Comparison of ENCODE assay signal across 8 mouse cellular contexts in genomic region chr9:44361190-44361917, GRCm38 (mm10). TPM values are rescaled to one million over a fixed set of nuclear protein-coding genes. Genes with fewer than 3 reads are reported as not detected.
DNase-seq lines count a peak whose midpoint lies in the region; ATAC-seq lines count a peak whose summit lies in the region.

Vps11 (minus strand) TSS chr9:44361670.

- H3K4me1 ChIP-seq in intestine, embryonic 14.5 days (replicated peaks; ENCODE audit: control insufficient read depth, insufficient read depth, low read length), result peaks cover 8% of the 10 kb centered on the region; the same call in 1 of the 2 replicates

- H3K27me3 ChIP-seq in intestine, embryonic 14.5 days (replicated peaks; ENCODE audit: control insufficient read depth, insufficient read depth, low read length), result no peaks in the 10 kb centered on the region

- H3K9me3 ChIP-seq in intestine, embryonic 14.5 days (ENCODE audit: control insufficient read depth, low read length), result no peaks in the 10 kb centered on the region

- ATAC-seq in intestine, embryonic 14.5 days (replicated peaks; ENCODE audit: low FRiP score, low TSS enrichment, low read depth), result peak; percentile 95

- intact Hi-C loops in left cerebral cortex, postnatal 14 days (cut with DNase I), result no loop called here

- H3K27ac ChIP-seq in intestine, embryonic 14.5 days (ENCODE audit: low read depth), result 0 out of 2 replicates have a peak within 1 kb of the TSS, but pooled peaks have one; percentile 67

- H3K36me3 ChIP-seq in intestine, embryonic 14.5 days (ENCODE audit: control insufficient read depth, insufficient read depth, low read length), result peaks cover 32% of the 10 kb centered on the region

- WGBS in intestine, embryonic 14.5 days, result under 1% methylated on average over 44 of the region's 44 CpGs

- H3K4me3 ChIP-seq in intestine, embryonic 14.5 days (ENCODE audit: low read depth, low read length), result peak within 1 kb of the TSS; percentile 99

- peak within 1 kb of the TSS; percentile 91 for H3K4me2 ChIP-seq in intestine, embryonic 14.5 days (ENCODE audit: low read length)

- peak; percentile 92 to 94 for DNase-seq in adrenal gland, adult 18-20 months (ENCODE audit: low spot score in 2 of 2)
- peak; percentile 98 for DNase-seq in embryo, embryonic 11 days
- DNase-seq in gastrocnemius, postnatal 25 days, result peak; percentile 93
- peak; percentile 98 for DNase-seq in intestine, embryonic 14.5 days (ENCODE audit: low spot score)
- peak; percentile 94 to 96 for DNase-seq in left cerebral cortex, postnatal 14 days (ENCODE audit: low spot score in 2 of 2)
- DNase-seq in mesoderm, embryonic 11.5 days (ENCODE audit: low read depth, low spot score), result peak; percentile 99
- peak; percentile 89 to 90 for DNase-seq in right cerebral cortex, postnatal 36 days (ENCODE audit: low spot score in 2 of 2)
- DNase-seq in yolk sac, embryonic 10.5 days (ENCODE audit: low spot score), result peak; percentile 96

- peak within 1 kb of the TSS; percentile 83 for H3K9ac ChIP-seq in intestine, embryonic 14.5 days (ENCODE audit: low read length)

RNA-seq across cellular contexts. Expression of gene Vps11, which starts in this region (rescaled TPM):
- total RNA-seq in adrenal gland, adult 18-20 months (2021), result 10 to 100 TPM; 52.5 to 70.4 TPM
- total RNA-seq in gastrocnemius, postnatal 25 days (2021), result 10 to 100 TPM; 13.5 to 14.5 TPM
- polyA plus RNA-seq in intestine, embryonic 14.5 days (2014; fragmentation: Nextera tagmentation; extraction: Ambion mirVana), result 25.3 and 29.5 TPM in 2 replicates
- 10 to 100 TPM; 44.2 to 44.6 TPM for total RNA-seq in left cerebral cortex, postnatal 14 days (2021)

Comparison
In these comparisons a context has a peak if more than half of its experiments do, and no peak if none do; other contexts are left out.
1. Peak in every context shown above with its lines: DNase-seq, ATAC-seq, H3K4me3 ChIP-seq and H3K27ac ChIP-seq.